Mouse (Mus musculus) thymus, adult 2 months (tissue): Measurements from ENCODE around the gene Tmem274. TPM values are rescaled to one million over a fixed set of nuclear protein-coding genes. Genes with fewer than 3 reads are reported as not detected.
"Not testable (repeated sequence)": the region's sequence is repeated elsewhere in the genome, so short reads cannot be mapped to it uniquely, and the experiment has no call there.

Experiments used
- DNase-seq: peaks from one replicate; pipeline ENCODE4 v3.0.0; 2021
- H3K27ac ChIP-seq: fragments of 200-500 bp; 2 replicates; pipeline ENCODE4 v1.5.1; 2012; ENCODE audit warnings: low read length, control low read depth; ENCODE audit not compliant: control insufficient read depth, insufficient read depth
- H3K27me3 ChIP-seq: fragments of 200-500 bp; 2 replicates; pipeline ENCODE4 v1.6.1; 2012; ENCODE audit warnings: mild to moderate bottlenecking, low read length, moderate library complexity, mixed read lengths; ENCODE audit not compliant: control insufficient read depth, insufficient read depth
- H3K36me3 ChIP-seq: fragments of 200-500 bp; 2 replicates; pipeline ENCODE4 v1.6.1; 2012; ENCODE audit warnings: mild to moderate bottlenecking, low read length, moderate library complexity; ENCODE audit not compliant: control insufficient read depth, insufficient read depth
- H3K4me1 ChIP-seq: fragments of 200-500 bp; replicated peaks from 2 replicates; pipeline ENCODE4 v1.6.1; 2012; ENCODE audit warnings: low read length; ENCODE audit not compliant: control insufficient read depth, insufficient read depth
- H3K4me3 ChIP-seq: fragments of 200-500 bp; 2 replicates; pipeline ENCODE4 v1.5.1; 2012; ENCODE audit warnings: mild to moderate bottlenecking, low read length, control low read depth, moderate library complexity; ENCODE audit not compliant: control insufficient read depth, insufficient read depth
- CTCF ChIP-seq: fragments of 200-500 bp; IDR thresholded peaks from 2 replicates; pipeline ENCODE4 v1.5.1; 2012; ENCODE audit warnings: mild to moderate bottlenecking, control low read depth, low read length, moderate library complexity, borderline replicate concordance; ENCODE audit not compliant: control insufficient read depth, poor library complexity, insufficient read depth; ENCODE audit errors: extremely low read depth
- POLR2A ChIP-seq: fragments of 200-500 bp; IDR thresholded peaks from 2 replicates; pipeline ENCODE4 v1.6.1; 2012; ENCODE audit warnings: mild to moderate bottlenecking, low read length, control low read depth, moderate library complexity; ENCODE audit not compliant: control insufficient read depth, poor library complexity, insufficient read depth; ENCODE audit errors: extremely low read depth
- WGBS: fragments of 180-500 bp; shearing (Covaris S2); methylation state at CpG from one replicate; pipeline ENCODE4 v1.1.7; 2018; 5-methylcytosine and 5-hydroxymethylcytosine counted together
- polyA plus RNA-seq: library from polyadenylated mRNA; depleted of rRNA; stranded (reverse); fragments of >200 nt; gene quantifications from 2 replicates; pipeline ENCODE4 v1.2.3, GENCODE M21; 2012

Gene Tmem274
- polyA plus RNA-seq, 1 experiment = not detected

- H3K36me3 ChIP-seq = no peaks in the 10 kb centered on the region
- H3K4me3 ChIP-seq = no peak overlapping the region
- WGBS = 88% methylated on average over 6 of the region's 6 CpGs
- no peak for DNase-seq
- H3K27ac ChIP-seq = no peak overlapping the region
- H3K4me1 ChIP-seq = peaks cover 24% of the 10 kb centered on the region
- no peak for TF ChIP-seq POLR2A
- no peak for TF ChIP-seq CTCF
- H3K27me3 ChIP-seq = no peaks in the 10 kb centered on the region
Measured at GRCm38 (mm10) chr4:149457831-149458430, 19.2 kb upstream of the Tmem274 start.

DNA sequence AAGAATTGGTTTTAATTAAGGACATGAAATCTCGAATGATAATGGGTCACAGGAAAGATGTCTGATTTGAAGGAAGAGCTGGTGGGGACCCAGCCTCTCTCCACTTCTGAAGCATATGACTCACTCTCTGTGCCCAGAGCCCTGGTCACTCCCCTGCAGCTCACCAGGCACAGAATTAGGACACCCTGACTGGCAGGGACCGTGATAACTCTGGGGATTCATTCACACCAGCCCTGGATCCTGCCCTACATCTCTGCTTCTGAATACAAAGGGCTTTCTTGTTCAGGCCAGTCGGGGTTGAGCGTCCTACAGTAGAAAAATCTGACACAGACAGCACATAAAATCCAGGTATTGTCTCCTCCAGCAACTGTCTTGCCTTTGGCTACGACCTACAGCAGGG lies 18.7 kb upstream of the Tmem274 start:
- H3K27ac ChIP-seq = peak overlapping the region; percentile 27; the same call in 1 of the 2 replicates
- 61% methylated on average over 5 of the region's 5 CpGs for WGBS
- H3K4me3 ChIP-seq = no peak overlapping the region
- H3K27me3 ChIP-seq = no peaks in the 10 kb centered on the region
- H3K36me3 ChIP-seq = no peaks in the 10 kb centered on the region
- DNase-seq = no peak
- TF ChIP-seq CTCF (no peak), POLR2A (no peak)
- peaks cover 25% of the 10 kb centered on the region for H3K4me1 ChIP-seq

- Histone ChIP-seq H3K4me1 (peaks cover 28% of the 10 kb centered on the region), H3K27me3 (no peaks in the 10 kb centered on the region), H3K36me3 (no peaks in the 10 kb centered on the region), H3K27ac (no peak overlapping the region), H3K4me3 (no peak overlapping the region)
- DNase-seq = no peak
- no peak for TF ChIP-seq CTCF
- no peak for TF ChIP-seq POLR2A
- 88% methylated on average over 1 of the region's 1 CpGs for WGBS
Measured at GRCm38 (mm10) chr4:149459425-149459824, 17.8 kb upstream of the Tmem274 start.

GRCm38 (mm10) chr4:149460475-149460874 lies 16.7 kb upstream of the Tmem274 start:
- H3K36me3 ChIP-seq, H3K27me3 ChIP-seq, H3K27ac ChIP-seq, DNase-seq, H3K4me3 ChIP-seq: not testable (repeated sequence)
- 96% methylated on average over 2 of the region's 2 CpGs for WGBS
- peaks cover 32% of the 10 kb centered on the region for H3K4me1 ChIP-seq

DNA sequence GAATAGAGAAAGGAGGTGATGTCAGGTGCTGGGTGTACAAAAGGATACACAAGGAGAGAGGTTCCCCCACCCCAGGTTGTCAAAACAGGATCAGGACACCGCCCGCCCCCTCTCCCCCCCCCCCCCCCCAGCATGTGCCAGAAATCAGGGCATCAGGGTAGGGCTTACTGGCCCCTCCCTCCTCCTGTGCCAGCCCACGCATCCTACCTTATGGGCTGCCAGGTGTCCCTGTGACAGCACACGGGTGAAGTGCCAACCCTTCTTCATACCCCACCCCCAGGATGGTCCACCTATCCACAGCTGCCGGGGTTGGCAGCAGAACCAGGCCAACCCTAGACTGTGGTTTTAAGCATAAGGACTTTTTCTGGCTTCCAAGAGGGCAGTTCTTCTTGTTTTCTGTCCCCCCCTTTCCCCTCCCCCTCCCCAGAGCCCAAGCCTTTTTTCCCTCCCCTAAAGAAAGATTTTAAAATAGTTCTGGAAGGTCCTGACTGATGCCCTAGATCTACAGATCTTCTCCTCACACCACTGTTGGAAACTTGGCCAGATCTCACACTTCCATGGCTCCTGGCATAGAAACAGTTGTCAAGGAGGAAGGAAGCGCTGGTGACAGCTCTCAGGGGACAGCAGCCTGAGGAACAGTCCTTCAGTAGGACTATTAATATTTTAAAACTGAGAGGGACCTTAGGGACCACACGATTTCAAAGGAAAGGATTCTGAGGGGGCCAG lies 15.4 kb upstream of the Tmem274 start:
- no peaks in the 10 kb centered on the region for H3K27me3 ChIP-seq
- peak overlapping the region; percentile 30; the same call in 1 of the 2 replicates for H3K27ac ChIP-seq
- 28% methylated on average over 7 of the region's 7 CpGs for WGBS
- no peak overlapping the region for H3K4me3 ChIP-seq
- no peak for TF ChIP-seq CTCF
- no peak for TF ChIP-seq POLR2A
- H3K36me3 ChIP-seq = no peaks in the 10 kb centered on the region
- peak; percentile 21 for DNase-seq
- H3K4me1 ChIP-seq = peaks cover 38% of the 10 kb centered on the region

DNA sequence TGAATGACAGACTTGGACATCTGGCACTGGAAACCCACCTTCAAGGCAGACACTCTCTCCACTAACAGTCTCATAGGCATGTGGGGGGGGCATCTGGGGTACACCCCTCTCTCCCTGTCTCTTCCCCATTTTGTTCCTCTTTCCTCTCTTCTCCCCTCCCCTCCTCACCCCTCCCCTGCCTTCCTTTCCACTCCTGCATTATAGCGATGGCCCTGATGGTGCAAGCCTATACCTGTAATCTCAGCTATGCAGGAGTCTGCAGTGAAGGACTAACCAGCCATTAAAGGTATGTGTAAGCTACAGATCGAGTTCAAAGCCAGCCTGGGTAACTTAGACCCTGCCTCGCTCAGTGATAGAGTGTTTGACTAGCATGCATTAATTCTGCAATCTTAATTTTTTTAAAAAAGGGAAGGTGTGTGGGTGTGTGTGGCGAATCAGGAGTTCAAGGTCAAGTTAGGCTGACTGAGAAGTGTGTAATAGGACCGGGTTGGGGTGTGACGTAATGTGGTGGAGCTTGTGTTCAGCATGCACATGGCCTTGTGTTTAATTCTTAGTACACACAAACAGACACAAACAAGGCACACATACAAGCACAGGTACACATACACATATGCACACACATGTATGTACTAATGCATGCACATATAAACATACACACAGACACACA lies 14.7 kb upstream of the Tmem274 start:
- no peaks in the 10 kb centered on the region for H3K36me3 ChIP-seq
- peaks cover 41% of the 10 kb centered on the region for H3K4me1 ChIP-seq
- TF ChIP-seq CTCF (no peak), POLR2A (no peak)
- 63% methylated on average over 6 of the region's 6 CpGs for WGBS
- H3K4me3 ChIP-seq = no peak overlapping the region
- H3K27me3 ChIP-seq = no peaks in the 10 kb centered on the region
- no peak overlapping the region for H3K27ac ChIP-seq
- DNase-seq = no peak
